Mouse (Mus musculus) gastrocnemius, adult 18-20 months (tissue): ENCODE measurements at regions not wholly inside any gene's neighbourhood (a gene's known extent, or its start where the extent isn't known, plus 50 kb on each side); places are given as distances from the start of the nearest gene placed in this dataset.

Experiments used
- DNase-seq: peaks from one replicate; pipeline ENCODE4 v3.0.0; 2021; ENCODE audit warnings: low spot score

GRCm38 (mm10) chr6:52105031-52105593, 53.0 kb downstream of the Hoxa1 start:
- DNase-seq, result no peak

- DNase-seq, result no peak
These were observed 54.0 kb downstream of the Hoxa1 start for GRCm38 (mm10) chr6:52104141-52104540.

GRCm38 (mm10) chr6:52103661-52104060, 54.5 kb downstream of the Hoxa1 start:
- DNase-seq, result no peak

- DNase-seq, result no peak
These were observed 55.4 kb downstream of the Hoxa1 start for GRCm38 (mm10) chr6:52102699-52103098.

GRCm38 (mm10) chr6:52102179-52102578, 55.9 kb downstream of the Hoxa1 start:
- peak; percentile 5 for DNase-seq

GRCm38 (mm10) chr6:52101209-52101608, 56.9 kb downstream of the Hoxa1 start:
- no peak for DNase-seq

GRCm38 (mm10) chr6:52098851-52099250, 59.3 kb downstream of the Hoxa1 start:
- DNase-seq, result no peak

GRCm38 (mm10) chr6:52095575-52095974, 62.5 kb downstream of the Hoxa1 start:
- DNase-seq, result no peak

- DNase-seq, result no peak
These were observed 66.7 kb downstream of the Hoxa1 start for GRCm38 (mm10) chr6:52091445-52091844.

- no peak for DNase-seq
These were observed 72.0 kb downstream of the Hoxa1 start for GRCm38 (mm10) chr6:52085932-52086643.

- no peak for DNase-seq
These were observed 72.3 kb upstream of the Skap2 start for GRCm38 (mm10) chr6:52084622-52085021.

- no peak for DNase-seq
These were observed 67.2 kb upstream of the Skap2 start for GRCm38 (mm10) chr6:52079501-52079900.

- no peak for DNase-seq
These were observed 66.4 kb upstream of the Skap2 start for GRCm38 (mm10) chr6:52078530-52079340.

GRCm38 (mm10) chr6:52076179-52076932, 64.0 kb upstream of the Skap2 start:
- DNase-seq, result no peak

GRCm38 (mm10) chr6:52074904-52075303, 62.6 kb upstream of the Skap2 start:
- no peak for DNase-seq

- peak; percentile 11 for DNase-seq
These were observed 54.8 kb upstream of the Skap2 start for GRCm38 (mm10) chr6:52067151-52067550.

GRCm38 (mm10) chr6:52065652-52066051, 53.3 kb upstream of the Skap2 start:
- no peak for DNase-seq

GRCm38 (mm10) chr6:52064176-52065015, 52.0 kb upstream of the Skap2 start:
- peak; percentile 62 for DNase-seq
